Mouse (Mus musculus): ENCODE measurements around the gene Olfr141. TPM values are rescaled to one million over a fixed set of nuclear protein-coding genes. Genes with fewer than 3 reads are reported as not detected.

Gene Olfr141
- polyA plus RNA-seq (2012; rRNA removed) = not detected in 2 replicates

- DNase-seq (ENCODE audit: low read depth) = no peak
These were observed at the start of gene Olfr141 for GRCm38 (mm10) chr2:86809918-86810317. Gene Olfr141, minus strand, starts transcription at chr2:86810018.

GRCm38 (mm10) chr2:86851596-86851995 is 41.8 kb upstream of the Olfr141 start, which contains the start of gene Olfr1095:
Gene Olfr1095, minus strand, starts transcription at chr2:86851696.
- no peak for DNase-seq (ENCODE audit: low read depth)

GRCm38 (mm10) chr2:86824363-86824762 is 14.5 kb upstream of the Olfr141 start, which contains the start of gene Olfr1094:
Gene Olfr1094, plus strand, starts transcription at chr2:86824663.
- DNase-seq (ENCODE audit: low read depth) = no peak

GRCm38 (mm10) chr2:86782179-86782578 is 27.6 kb downstream of the Olfr141 start, which contains the start of gene Olfr1093:
Gene Olfr1093, plus strand, starts transcription at chr2:86782479.
- DNase-seq (ENCODE audit: low read depth) = no peak

- DNase-seq (ENCODE audit: low read depth) = no peak
These were observed 48.8 kb downstream of the Olfr141 start for GRCm38 (mm10) chr2:86761050-86761449.

GRCm38 (mm10) chr2:86758893-86759292 is 50.9 kb downstream of the Olfr141 start, which contains the start of gene Olfr1090:
Gene Olfr1090, minus strand, starts transcription at chr2:86758993.
- no peak for DNase-seq (ENCODE audit: low read depth)

Other genes starting within 250 kb of the Olfr141 start
- not detected in 2 replicates for gene Olfr1082, start 211.1 kb downstream of the Olfr141 start, polyA plus RNA-seq (2012; rRNA removed)
- gene Olfr1084, start 170.3 kb downstream of the Olfr141 start, polyA plus RNA-seq (2012; rRNA removed) = not detected in 2 replicates
- gene Olfr1085, start 148.0 kb downstream of the Olfr141 start, polyA plus RNA-seq (2012; rRNA removed) = not detected in 2 replicates
- not detected in 2 replicates for gene Olfr1086, start 129.9 kb downstream of the Olfr141 start, polyA plus RNA-seq (2012; rRNA removed)
- not detected in 2 replicates for gene Olfr1087, start 111.6 kb downstream of the Olfr141 start, polyA plus RNA-seq (2012; rRNA removed)
- gene Olfr1089, start 76.3 kb downstream of the Olfr141 start, polyA plus RNA-seq (2012; rRNA removed) = not detected in 2 replicates
- not detected in 2 replicates for gene Olfr1090, start 51.0 kb downstream of the Olfr141 start, polyA plus RNA-seq (2012; rRNA removed)
- not detected in 2 replicates for gene Olfr1093, start 27.5 kb downstream of the Olfr141 start, polyA plus RNA-seq (2012; rRNA removed)
- gene Olfr1094, start 14.6 kb upstream of the Olfr141 start, polyA plus RNA-seq (2012; rRNA removed) = not detected in 2 replicates
- gene Olfr1095, start 41.7 kb upstream of the Olfr141 start, polyA plus RNA-seq (2012; rRNA removed) = not detected in 2 replicates
- not detected in 2 replicates for gene Gm13723, start 64.8 kb upstream of the Olfr141 start, polyA plus RNA-seq (2012; rRNA removed)
- gene Olfr1097, start 82.2 kb upstream of the Olfr141 start, polyA plus RNA-seq (2012; rRNA removed) = not detected in 2 replicates
- not detected in 2 replicates for gene Olfr1098, start 114.5 kb upstream of the Olfr141 start, polyA plus RNA-seq (2012; rRNA removed)
- not detected in 2 replicates for gene Olfr1099, start 150.7 kb upstream of the Olfr141 start, polyA plus RNA-seq (2012; rRNA removed)
- not detected in 2 replicates for gene Olfr1100, start 169.9 kb upstream of the Olfr141 start, polyA plus RNA-seq (2012; rRNA removed)
- not detected in 2 replicates for gene Olfr1101, start 181.2 kb upstream of the Olfr141 start, polyA plus RNA-seq (2012; rRNA removed)
- gene Olfr1102, start 188.4 kb upstream of the Olfr141 start, polyA plus RNA-seq (2012; rRNA removed) = not detected in 2 replicates
- not detected in 2 replicates for gene Olfr1104, start 217.1 kb upstream of the Olfr141 start, polyA plus RNA-seq (2012; rRNA removed)
- not detected in 2 replicates for gene Olfr1105, start 226.5 kb upstream of the Olfr141 start, polyA plus RNA-seq (2012; rRNA removed)
- gene Olfr1106, start 242.3 kb upstream of the Olfr141 start, polyA plus RNA-seq (2012; rRNA removed) = not detected in 2 replicates